Mouse (Mus musculus): ENCODE data around the gene Tmem210.

Tmem210 gene

DNA sequence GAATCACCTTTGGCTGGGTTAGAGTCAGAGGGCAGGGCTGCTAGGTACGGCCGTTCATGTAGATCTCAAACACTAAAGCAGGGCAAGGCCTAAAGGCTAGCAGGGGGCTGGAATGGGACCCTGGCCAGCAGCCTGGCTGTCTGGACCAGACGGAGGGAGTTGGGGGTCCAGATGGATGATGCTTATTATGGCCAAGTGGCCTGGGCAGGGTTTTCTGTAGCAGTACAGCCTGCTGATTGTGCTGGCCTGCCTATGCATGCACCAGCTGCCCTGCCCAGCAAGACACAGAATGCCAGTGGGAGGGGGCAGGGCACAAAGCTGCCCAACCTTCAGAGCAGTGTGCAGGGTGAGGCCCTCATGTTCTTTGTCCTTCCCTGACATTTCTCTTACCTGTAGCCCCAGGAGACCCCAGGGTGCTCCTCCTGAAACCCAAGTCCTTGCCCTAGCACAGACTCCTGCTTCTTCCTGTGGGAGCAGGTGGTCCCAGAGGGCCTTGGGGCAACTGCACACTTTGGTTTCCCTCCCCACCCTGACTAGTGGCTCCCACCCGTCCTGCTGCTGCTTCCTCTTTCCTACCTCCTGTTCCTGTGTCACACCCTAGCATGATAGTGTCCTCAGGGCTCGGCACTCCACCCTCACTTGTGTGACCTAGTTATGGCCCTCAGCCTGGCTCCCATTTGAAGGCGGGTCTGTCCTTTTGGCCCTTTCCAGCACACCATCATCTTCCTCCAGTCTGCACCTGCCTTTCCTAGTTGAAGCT lies 21.9 kb upstream of the Tmem210 start:
- no peak for DNase-seq (ENCODE audit: low spot score)

GRCm38 (mm10) chr2:25266720-25267119 lies 21.2 kb upstream of the Tmem210 start:
- DNase-seq (ENCODE audit: low spot score), result no peak

DNA sequence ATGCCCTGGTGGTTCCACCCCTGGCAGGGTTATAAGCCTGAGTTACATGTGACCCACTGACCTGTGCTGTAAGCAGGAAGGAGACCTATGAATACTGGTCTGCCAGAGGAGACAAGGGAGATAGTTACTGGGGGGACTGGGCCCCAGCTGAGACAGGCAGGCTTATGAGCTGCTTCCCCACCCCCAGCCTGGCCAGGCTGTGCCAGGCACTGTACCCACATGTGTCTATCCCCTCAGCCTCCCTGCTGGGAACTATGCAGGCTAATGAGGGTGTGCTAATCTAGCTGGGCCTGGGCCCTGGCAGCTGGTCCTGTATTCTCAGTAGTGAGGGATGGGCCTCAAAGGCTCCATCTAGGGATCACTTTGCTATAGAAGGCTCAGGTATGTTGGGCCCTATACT lies 20.7 kb upstream of the Tmem210 start:
- no peak for DNase-seq (ENCODE audit: low spot score)

- DNase-seq (ENCODE audit: low spot score), result no peak
Observed at GRCm38 (mm10) chr2:25267746-25268309, 20.1 kb upstream of the Tmem210 start.

- peak; percentile 95 for DNase-seq (ENCODE audit: low spot score)
Observed at GRCm38 (mm10) chr2:25271827-25272511, 16.0 kb upstream of the Tmem210 start, which contains the start of the genes Ssna1 and Anapc2. TSS of gene Ssna1 (minus strand) at chr2:25272438. TSS of gene Anapc2 (plus strand) at chr2:25272478.

DNA sequence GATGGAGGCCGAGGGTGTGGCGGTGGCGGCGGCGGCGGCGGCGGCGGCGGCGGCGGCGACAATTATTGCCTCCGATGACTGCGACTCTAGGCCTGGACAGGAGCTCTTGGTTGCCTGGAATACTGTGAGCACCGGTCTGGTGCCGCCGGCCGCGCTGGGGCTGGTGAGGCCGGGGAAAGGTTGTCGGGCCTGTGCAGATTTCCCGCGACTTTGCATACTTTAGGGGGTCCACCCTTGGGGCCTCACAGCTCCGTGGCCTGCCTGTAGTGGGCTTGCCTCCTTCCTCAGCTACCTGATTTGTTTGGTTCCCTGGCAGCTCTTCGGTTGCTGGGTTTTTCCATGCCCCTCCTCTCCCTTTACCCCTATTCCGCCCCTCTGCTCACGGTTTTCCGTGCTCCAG lies 15.4 kb upstream of the Tmem210 start:
- no peak for DNase-seq (ENCODE audit: low spot score)

- no peak for DNase-seq (ENCODE audit: low spot score)
Observed at GRCm38 (mm10) chr2:25273010-25273409, 14.9 kb upstream of the Tmem210 start.

GRCm38 (mm10) chr2:25278928-25279882 lies 8.7 kb upstream of the Tmem210 start:
- peak; percentile 86 for DNase-seq (ENCODE audit: low spot score)

DNA sequence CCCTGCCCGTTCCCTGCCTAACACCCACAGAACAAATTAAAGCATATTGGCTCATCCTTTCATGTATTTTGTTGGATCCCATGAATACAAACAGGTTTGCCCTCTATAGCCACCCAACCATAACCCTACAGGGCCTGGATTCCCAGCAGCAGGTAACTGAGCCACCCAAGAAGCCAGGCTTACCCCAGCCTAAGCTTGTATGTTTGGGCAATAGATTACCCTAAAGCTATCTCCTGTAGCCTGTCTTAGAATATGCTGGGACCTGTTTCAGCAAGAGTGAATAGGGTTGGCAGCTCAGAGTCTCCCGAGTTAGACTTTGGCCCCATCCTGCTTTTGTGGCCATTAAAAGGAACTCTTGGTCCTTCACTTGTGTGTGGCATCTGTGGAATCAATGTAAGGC lies 2.4 kb upstream of the Tmem210 start:
- no peak for DNase-seq (ENCODE audit: low spot score)

DNA sequence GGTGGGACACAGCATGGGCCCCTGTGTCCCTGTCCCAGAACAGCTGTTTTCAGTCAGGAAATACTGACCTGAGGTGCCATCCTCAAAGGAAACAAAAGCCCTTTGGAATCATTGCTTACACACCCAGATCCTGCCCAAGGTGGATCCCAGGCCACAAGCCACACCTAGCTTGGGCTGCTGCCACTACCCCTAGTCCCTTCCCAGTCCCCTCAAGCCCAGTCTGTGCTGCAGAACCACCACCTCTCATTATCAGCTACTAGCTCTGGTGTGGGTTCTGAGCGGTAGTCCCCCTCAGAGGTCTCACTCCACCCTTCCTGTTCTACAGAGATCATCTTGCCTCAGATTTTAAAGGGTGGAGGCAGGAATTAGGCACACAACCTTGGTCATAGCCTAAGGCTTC lies 1.6 kb upstream of the Tmem210 start:
- no peak for DNase-seq (ENCODE audit: low spot score)

DNA sequence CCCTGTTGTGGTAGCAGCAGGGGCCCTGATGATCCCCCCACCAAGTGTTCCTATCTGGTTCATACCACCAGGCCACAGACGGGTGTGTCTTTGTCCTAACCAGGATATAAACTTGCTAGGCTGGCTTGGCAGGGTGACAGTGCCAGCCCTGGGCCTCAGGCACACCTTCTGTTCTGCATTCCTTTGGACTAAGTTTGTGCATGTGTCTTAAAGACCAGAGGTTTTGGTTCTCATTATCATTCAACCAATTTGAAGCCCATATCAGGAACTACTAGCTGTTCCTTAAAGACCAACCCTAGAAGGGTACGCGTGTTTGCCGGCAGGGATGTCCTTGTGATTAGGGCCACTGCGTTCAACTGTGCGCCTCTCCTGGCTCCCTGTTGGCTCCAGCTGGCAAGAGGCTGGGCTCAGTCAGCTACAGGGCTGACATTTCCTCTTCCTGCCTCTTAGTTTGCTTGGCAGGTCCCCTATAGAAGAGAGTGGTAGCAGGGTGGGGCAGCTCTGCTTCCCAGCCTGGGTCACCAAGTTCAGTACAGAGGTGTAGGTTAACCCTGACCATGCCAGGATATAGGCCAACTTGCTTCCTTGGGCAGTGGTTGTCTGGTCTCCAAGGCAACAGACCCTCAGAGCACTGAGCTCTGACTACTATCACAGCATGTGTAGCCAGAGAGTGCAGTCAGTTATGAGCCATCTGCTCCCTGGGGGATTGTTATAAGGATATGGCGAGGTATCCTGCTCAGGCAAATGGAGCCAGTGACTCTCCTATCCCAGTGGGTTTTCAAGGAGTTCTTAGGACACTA lies 908 bp upstream of the Tmem210 start:
- no peak for DNase-seq (ENCODE audit: low spot score)

- no peak for DNase-seq (ENCODE audit: low spot score)
Observed at GRCm38 (mm10) chr2:25288734-25289345, 895 bp downstream of the Tmem210 start.

DNA sequence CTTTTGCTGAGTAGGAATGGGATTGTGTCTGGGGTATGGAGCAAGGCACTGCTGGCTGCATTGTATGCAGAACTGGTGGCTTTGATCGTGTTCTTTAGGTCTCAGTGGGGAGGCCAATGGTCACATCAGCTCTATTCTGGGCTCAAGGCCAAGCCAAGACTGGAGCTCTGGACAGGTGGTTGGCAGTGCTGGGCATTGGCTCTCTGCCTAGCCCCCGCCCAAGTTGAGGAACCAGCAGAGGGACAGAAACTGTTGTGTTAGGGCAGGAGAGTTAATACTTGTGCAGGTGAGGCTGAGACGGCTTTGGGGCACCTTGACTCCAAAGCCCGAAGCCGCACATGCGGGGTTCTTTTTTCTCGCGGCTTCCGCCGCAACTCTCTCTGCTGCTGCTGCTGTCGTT lies 1.7 kb downstream of the Tmem210 start, which contains the start of gene Lrrc26:
TSS of gene Lrrc26 (plus strand) at position 265 of the 400 bp plus-strand sequence.
- no peak for DNase-seq (ENCODE audit: low spot score)

DNA sequence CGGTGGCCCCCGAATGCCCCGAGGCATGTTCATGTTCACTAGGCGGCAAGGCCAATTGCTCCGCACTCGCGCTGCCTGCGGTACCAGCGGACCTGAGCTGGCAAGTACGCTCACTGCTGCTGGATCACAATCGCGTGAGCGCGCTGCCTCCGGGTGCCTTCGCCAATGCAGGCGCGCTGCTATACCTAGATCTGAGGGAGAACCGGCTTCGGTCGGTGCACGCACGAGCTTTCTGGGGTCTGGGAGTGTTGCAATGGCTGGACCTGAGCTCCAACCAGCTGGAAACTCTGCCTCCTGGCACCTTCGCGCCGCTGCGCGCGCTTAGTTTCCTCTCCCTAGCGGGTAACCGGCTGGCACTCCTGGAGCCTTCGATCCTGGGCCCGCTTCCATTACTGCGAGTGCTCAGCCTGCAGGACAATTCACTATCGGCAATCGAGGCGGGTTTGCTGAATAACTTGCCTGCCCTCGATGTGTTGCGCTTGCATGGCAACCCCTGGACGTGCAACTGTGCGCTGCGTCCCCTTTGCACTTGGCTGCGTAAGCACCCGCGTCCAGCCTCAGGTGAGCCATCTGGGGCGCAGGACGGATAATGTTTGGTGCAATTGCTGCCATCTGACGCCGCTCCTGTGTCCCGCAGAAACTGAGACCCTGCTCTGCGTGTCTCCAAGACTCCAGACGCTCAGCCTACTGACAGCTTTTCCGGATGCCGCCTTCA lies 2.3 kb downstream of the Tmem210 start:
- no peak for DNase-seq (ENCODE audit: low spot score)

- DNase-seq (ENCODE audit: low spot score), result no peak
Observed at GRCm38 (mm10) chr2:25290816-25291130, 2.8 kb downstream of the Tmem210 start.

- DNase-seq (ENCODE audit: low spot score), result no peak
Observed at GRCm38 (mm10) chr2:25291184-25292053, 3.5 kb downstream of the Tmem210 start.

DNA sequence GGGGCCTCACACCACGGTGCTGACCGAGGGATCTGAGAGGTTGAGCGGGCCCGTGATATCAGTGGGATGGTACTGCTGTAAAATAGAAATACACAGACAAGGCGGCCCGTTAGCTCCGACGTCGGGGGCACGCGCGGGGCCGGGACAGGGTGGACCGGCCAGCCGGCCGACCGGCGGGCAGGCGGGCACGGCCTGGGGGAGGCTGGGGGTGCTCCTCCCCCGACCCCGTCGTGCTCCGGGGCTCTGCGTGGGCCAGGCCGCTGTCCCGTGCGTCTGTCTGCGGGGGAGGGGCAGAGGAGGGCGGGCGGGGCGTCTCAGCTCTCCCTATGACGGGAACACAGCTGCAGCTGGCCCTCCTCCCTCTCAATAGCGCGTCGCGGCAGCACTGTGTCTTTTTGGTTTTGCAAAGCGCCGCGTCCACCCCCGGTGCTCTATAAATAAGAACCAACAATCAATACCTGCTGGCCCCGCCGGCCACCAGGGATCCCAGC lies 4.2 kb downstream of the Tmem210 start:
- no peak for DNase-seq (ENCODE audit: low spot score)

- DNase-seq (ENCODE audit: low spot score), result no peak
Observed at GRCm38 (mm10) chr2:25292856-25293255, 4.9 kb downstream of the Tmem210 start.

GRCm38 (mm10) chr2:25293706-25294105 lies 5.8 kb downstream of the Tmem210 start:
- no peak for DNase-seq (ENCODE audit: low spot score)

Measured in layer of hippocampus, adult 9-10 months (tissue).